ENCODE assay signal across 17 mouse cellular contexts in the genomic region with DNA sequence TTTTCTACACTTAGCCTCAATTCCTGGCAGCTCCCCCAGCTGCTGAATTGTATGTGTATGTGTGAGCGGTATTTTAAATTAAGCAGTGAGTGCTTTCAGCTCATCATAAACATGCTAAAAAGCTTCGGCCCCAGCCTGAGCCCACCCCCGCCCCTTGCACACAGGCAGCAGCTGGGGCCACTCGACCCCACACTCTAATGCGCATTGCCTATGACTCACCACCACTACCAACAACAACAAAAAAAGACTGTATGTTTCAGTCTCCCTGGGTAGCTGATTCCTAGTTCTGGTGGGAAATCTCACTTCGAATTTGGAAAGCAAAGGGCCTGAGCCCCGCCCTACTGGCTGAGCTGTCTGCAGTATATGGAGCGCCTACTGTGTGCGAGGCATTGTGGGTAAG. TPM values are rescaled to one million over a fixed set of nuclear protein-coding genes. Genes with fewer than 3 reads are reported as not detected.
DNase-seq lines count a peak whose midpoint lies in the region; ATAC-seq lines count a peak whose summit lies in the region.
"Had no signal": no experiment of that assay in that cellular context is flagged by ENCODE, and none has a peak within 500 bp of the region (broad histone marks: within the 10 kb centered on the region; RNA-seq: fewer than 3 reads in every experiment).

No protein-coding gene starts in this region.

- H3K4me1 ChIP-seq in intestine, embryonic 14.5 days (replicated peaks; ENCODE audit: control insufficient read depth, insufficient read depth, low read length): 0 out of 2 replicates have a peak, but pooled peaks cover 4% of the 10 kb centered on the region
- no peaks in the 10 kb centered on the region for H3K4me1 ChIP-seq in stomach, embryonic 15.5 days
- H3K4me1 ChIP-seq: hindbrain, embryonic 15.5 days had no signal

- peak; percentile 6; the same call in 1 of the 2 replicates for ATAC-seq in frontal cortex, adult (ENCODE audit: low TSS enrichment)
- no peak for ATAC-seq in intestine, embryonic 14.5 days (replicated peaks; ENCODE audit: low FRiP score, low TSS enrichment, low read depth)
- peak; percentile 21; the same call in 1 of the 2 replicates for ATAC-seq in stomach, embryonic 15.5 days (ENCODE audit: insufficient read depth, low FRiP score, low read depth)
- ATAC-seq: liver, postnatal 0 days had no signal

- H3K27me3 ChIP-seq in intestine, embryonic 14.5 days (replicated peaks; ENCODE audit: control insufficient read depth, insufficient read depth, low read length): peaks cover 9% of the 10 kb centered on the region; the same call in 1 of the 2 replicates
- no peaks in the 10 kb centered on the region for H3K27me3 ChIP-seq in stomach, embryonic 15.5 days (replicated peaks)
- H3K27me3 ChIP-seq: hindbrain, embryonic 15.5 days had no signal

- H3K36me3 ChIP-seq in intestine, embryonic 14.5 days (ENCODE audit: control insufficient read depth, insufficient read depth, low read length): no peaks in the 10 kb centered on the region
- no peaks in the 10 kb centered on the region for H3K36me3 ChIP-seq in stomach, embryonic 15.5 days
- H3K36me3 ChIP-seq: hindbrain, embryonic 15.5 days; limb, embryonic 13.5 days; midbrain, embryonic 10.5 days had no signal

- 62% methylated on average over 9 of the region's 9 CpGs for WGBS in intestine, embryonic 14.5 days
- 60% methylated on average over 9 of the region's 9 CpGs for WGBS in stomach, embryonic 15.5 days

- H3K9ac ChIP-seq in intestine, embryonic 14.5 days (ENCODE audit: low read length): no peak overlapping the region
- H3K9ac ChIP-seq in stomach, embryonic 15.5 days: no peak overlapping the region
- H3K9ac ChIP-seq: hindbrain, embryonic 15.5 days; limb, embryonic 13.5 days; liver, postnatal 0 days had no signal

- H3K27ac ChIP-seq in intestine, embryonic 14.5 days (ENCODE audit: low read depth): peak overlapping the region; percentile 64; the same call in 1 of the 2 replicates
- peak overlapping the region; percentile 65 for H3K27ac ChIP-seq in stomach, embryonic 15.5 days
- H3K27ac ChIP-seq: hindbrain, embryonic 15.5 days; left cerebral cortex, adult 2 months; limb, embryonic 13.5 days; midbrain, embryonic 10.5 days had no signal

- no peak for DNase-seq in frontal cortex, postnatal 25 days (ENCODE audit: low spot score in 2 of 2)
- DNase-seq in lung, postnatal 10 days: peak; percentile 4
- DNase-seq in lung, adult 18-20 months: no peak
- DNase-seq in intestine, embryonic 14.5 days (ENCODE audit: low spot score): no peak
- no peak for DNase-seq in c-Kit-positive CD71-positive TER-119-positive erythroid progenitor cells, embryonic 14.5 days (ENCODE audit: low spot score)
- DNase-seq in adrenal gland, adult 2 months: no peak
- DNase-seq: B cell, adult 2 months; cerebellum, adult 18-20 months; liver, postnatal 0 days; right cerebral cortex, postnatal 25 days; thymus, adult 2 months had no signal

- no peaks in the 10 kb centered on the region for H3K9me3 ChIP-seq in intestine, embryonic 14.5 days (ENCODE audit: control insufficient read depth, low read length)
- H3K9me3 ChIP-seq in stomach, embryonic 15.5 days: no peaks in the 10 kb centered on the region
- H3K9me3 ChIP-seq: hindbrain, embryonic 15.5 days; limb, embryonic 13.5 days; midbrain, embryonic 10.5 days had no signal

- H3K4me2 ChIP-seq in intestine, embryonic 14.5 days (ENCODE audit: low read length): no peak overlapping the region
- H3K4me2 ChIP-seq in stomach, embryonic 15.5 days: no peak overlapping the region
- H3K4me2 ChIP-seq: hindbrain, embryonic 15.5 days; limb, embryonic 13.5 days had no signal

- H3K4me3 ChIP-seq in intestine, embryonic 14.5 days (ENCODE audit: low read depth, low read length): no peak overlapping the region
- no peak overlapping the region for H3K4me3 ChIP-seq in stomach, embryonic 15.5 days (replicated peaks)
- H3K4me3 ChIP-seq: hindbrain, embryonic 15.5 days; left cerebral cortex, adult 2 months; limb, embryonic 13.5 days; midbrain, embryonic 10.5 days had no signal

RNA-seq across cellular contexts. Expression of a gene that starts 35.1 kb away (rescaled TPM):
- polyA plus RNA-seq in intestine, embryonic 14.5 days (2014; fragmentation: Nextera tagmentation; extraction: Ambion mirVana): 0.39 and 0.55 TPM in 2 replicates
- polyA plus RNA-seq in stomach, embryonic 15.5 days (2015; fragmentation: Nextera tagmentation; extraction: Ambion mirVana): 0.66 and 0.71 TPM in 2 replicates
- under 1 TPM; 0.10 to 0.12 TPM for total RNA-seq in adrenal gland, adult 2 months (2021)
- 0.06 and 0.16 TPM in 2 replicates for polyA plus RNA-seq in adrenal gland, adult 2 months (2012; rRNA removed)
- polyA plus RNA-seq: liver, postnatal 0 days had no signal
